Mouse (Mus musculus) E14TG2a.4 (cell line): ENCODE measurements around the gene Sh3d21.

ENCODE experiments used
- H3K27me3 ChIP-seq: 2 replicates; pipeline ENCODE4 v1.6.1; 2014; ENCODE audit warnings: low read length, control low read depth; ENCODE audit not compliant: insufficient read depth
- H3K36me3 ChIP-seq: 2 replicates; pipeline ENCODE4 v1.6.1; 2014; ENCODE audit warnings: low read length, control low read depth; ENCODE audit not compliant: insufficient read depth
- H3K4me1 ChIP-seq: replicated peaks from 2 replicates; pipeline ENCODE4 v1.6.1; 2014; ENCODE audit warnings: low read depth, low read length, control low read depth
- H3K4me3 ChIP-seq: replicated peaks from 2 replicates; pipeline ENCODE4 v1.5.1; 2014; ENCODE audit warnings: mild to moderate bottlenecking, low read length
- H3K9me3 ChIP-seq: 2 replicates; pipeline ENCODE4 v1.6.1; 2014; ENCODE audit warnings: low read length, control low read depth
- CTCF ChIP-seq: conservative IDR thresholded peaks from 2 replicates; pipeline ENCODE4 v1.5.1; 2014; ENCODE audit warnings: low read length
- NANOG ChIP-seq: IDR thresholded peaks from 2 replicates; pipeline ENCODE4 v1.6.1; 2014; ENCODE audit warnings: borderline replicate concordance, low read length, mixed read lengths
- POU5F1 ChIP-seq: IDR thresholded peaks from 2 replicates; pipeline ENCODE4 v1.6.1; 2014; ENCODE audit warnings: low read length, borderline replicate concordance

Sh3d21 gene

DNA sequence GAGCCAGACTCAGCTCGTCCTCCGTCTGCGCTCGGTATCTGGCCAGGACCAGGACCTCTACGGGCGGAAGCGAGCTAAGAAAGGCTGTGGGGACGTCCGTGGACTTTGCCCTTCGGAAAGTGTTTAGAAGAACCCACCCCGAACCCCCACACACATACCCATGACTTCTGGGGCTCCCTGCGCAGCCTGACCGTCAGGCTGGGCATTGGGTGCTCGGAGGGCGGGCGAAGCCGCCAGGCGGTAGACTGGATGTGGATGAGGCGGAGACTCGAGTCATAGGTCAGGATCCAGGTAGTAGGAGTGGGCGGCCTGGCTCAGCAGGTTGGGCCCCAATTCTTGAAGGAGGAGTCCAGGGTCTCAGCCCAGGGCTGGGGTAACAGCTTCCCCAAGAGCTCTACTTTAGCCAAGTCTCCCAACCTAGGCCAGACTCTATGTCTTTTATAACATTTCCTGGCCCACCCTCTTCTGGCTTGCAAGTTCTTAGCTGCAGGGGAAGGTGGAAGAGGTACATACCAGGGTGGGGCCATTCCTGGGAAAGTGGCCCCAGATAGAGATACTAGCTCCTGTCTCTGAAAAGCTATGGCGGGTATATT lies at the start of gene Sh3d21:
Gene Sh3d21, minus strand, starts transcription at position 425 of the 593 bp plus-strand sequence.
- Histone ChIP-seq H3K36me3 (peaks cover 36% of the 10 kb centered on the region), H3K4me3 (peak within 1 kb of the TSS; percentile 87), H3K27me3 (peaks cover 5% of the 10 kb centered on the region; the same call in 1 of the 2 replicates), H3K9me3 (no peaks in the 10 kb centered on the region), H3K4me1 (peaks cover 50% of the 10 kb centered on the region)
- no peak for TF ChIP-seq NANOG
- no peak for TF ChIP-seq CTCF
- TF ChIP-seq POU5F1, result no peak

DNA sequence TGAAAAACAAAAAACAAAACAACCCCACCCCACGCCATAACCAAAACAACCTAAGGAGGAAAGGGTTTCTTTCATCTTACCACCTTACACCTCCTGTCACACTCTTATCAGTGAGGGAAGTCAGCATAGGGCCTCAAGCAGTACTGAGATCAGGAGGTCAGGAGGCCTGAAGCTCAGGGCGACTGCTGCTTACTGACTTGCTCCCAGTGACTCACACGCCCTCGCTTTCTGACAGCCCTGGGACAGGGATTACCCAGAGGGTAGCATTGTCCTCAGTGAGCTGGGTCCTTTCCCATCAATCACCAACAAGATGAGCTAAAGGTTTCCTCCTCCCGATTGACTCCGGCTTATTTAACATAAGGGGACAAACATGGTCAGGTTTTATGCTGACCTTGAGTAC lies 43.8 kb upstream of the Sh3d21 start:
- peaks cover 33% of the 10 kb centered on the region for H3K4me1 ChIP-seq
- H3K9me3 ChIP-seq, result no peaks in the 10 kb centered on the region
- TF ChIP-seq NANOG (no peak), POU5F1 (no peak), CTCF (no peak)
- H3K27me3 ChIP-seq, result 0 out of 2 replicates have a peak, but pooled peaks cover 3% of the 10 kb centered on the region
- H3K4me3 ChIP-seq, result no peak overlapping the region
- no peaks in the 10 kb centered on the region for H3K36me3 ChIP-seq

GRCm38 (mm10) chr4:126205386-126205785 lies 42.1 kb upstream of the Sh3d21 start:
- no peak overlapping the region for H3K4me3 ChIP-seq
- 0 out of 2 replicates have a peak, but pooled peaks cover under 1% of the 10 kb centered on the region for H3K27me3 ChIP-seq
- H3K9me3 ChIP-seq, result no peaks in the 10 kb centered on the region
- peaks cover 41% of the 10 kb centered on the region for H3K4me1 ChIP-seq
- no peak for TF ChIP-seq CTCF
- TF ChIP-seq NANOG, result no peak
- TF ChIP-seq POU5F1, result no peak
- H3K36me3 ChIP-seq, result peaks cover 5% of the 10 kb centered on the region

- Histone ChIP-seq H3K36me3 (peaks cover 11% of the 10 kb centered on the region), H3K9me3 (no peaks in the 10 kb centered on the region), H3K4me1 (peaks cover 47% of the 10 kb centered on the region), H3K4me3 (0 out of 2 replicates have a peak overlapping the region, but pooled peaks have one; percentile 88), H3K27me3 (no peaks in the 10 kb centered on the region)
- TF ChIP-seq POU5F1 (no peak), CTCF (no peak), NANOG (no peak)
Observed at GRCm38 (mm10) chr4:126204661-126205230, 41.5 kb upstream of the Sh3d21 start.

- Histone ChIP-seq H3K4me3 (peak overlapping the region; percentile 88), H3K4me1 (peaks cover 55% of the 10 kb centered on the region), H3K36me3 (peaks cover 17% of the 10 kb centered on the region), H3K27me3 (no peaks in the 10 kb centered on the region), H3K9me3 (no peaks in the 10 kb centered on the region)
- TF ChIP-seq CTCF (no peak), NANOG (no peak), POU5F1 (no peak)
Observed at GRCm38 (mm10) chr4:126204016-126204415, 40.7 kb upstream of the Sh3d21 start.

DNA sequence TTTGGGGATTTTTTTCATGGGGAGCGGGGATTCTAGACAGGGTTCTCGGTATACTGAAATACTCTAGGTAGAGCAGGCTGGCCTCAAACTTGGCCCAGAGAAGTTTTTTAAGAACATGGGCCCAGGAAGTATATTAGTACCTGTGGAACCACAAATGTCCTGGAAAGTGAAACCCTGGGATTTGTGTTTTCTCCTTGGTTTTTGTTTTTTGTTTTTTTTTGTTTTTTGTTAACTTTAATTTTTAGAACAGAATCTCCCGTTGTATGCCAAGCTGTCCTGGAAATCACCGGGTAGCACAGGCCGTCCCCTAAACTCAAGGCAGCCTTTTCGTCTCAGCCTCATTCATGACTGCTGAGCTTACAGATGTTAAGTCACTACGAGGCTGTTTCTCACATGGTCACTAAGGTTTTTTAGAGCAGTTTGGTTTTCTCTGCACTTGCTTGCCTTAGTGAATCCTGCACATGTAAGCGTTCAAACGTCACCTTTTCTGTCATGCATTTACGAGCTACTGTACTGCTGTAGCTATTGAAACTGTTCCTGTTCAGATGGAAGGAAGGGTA lies 40.1 kb upstream of the Sh3d21 start:
- no peaks in the 10 kb centered on the region for H3K9me3 ChIP-seq
- peaks cover 61% of the 10 kb centered on the region for H3K4me1 ChIP-seq
- peaks cover 23% of the 10 kb centered on the region for H3K36me3 ChIP-seq
- H3K27me3 ChIP-seq, result no peaks in the 10 kb centered on the region
- no peak for TF ChIP-seq CTCF
- TF ChIP-seq POU5F1, result no peak
- no peak for TF ChIP-seq NANOG
- peak overlapping the region; percentile 88 for H3K4me3 ChIP-seq

DNA sequence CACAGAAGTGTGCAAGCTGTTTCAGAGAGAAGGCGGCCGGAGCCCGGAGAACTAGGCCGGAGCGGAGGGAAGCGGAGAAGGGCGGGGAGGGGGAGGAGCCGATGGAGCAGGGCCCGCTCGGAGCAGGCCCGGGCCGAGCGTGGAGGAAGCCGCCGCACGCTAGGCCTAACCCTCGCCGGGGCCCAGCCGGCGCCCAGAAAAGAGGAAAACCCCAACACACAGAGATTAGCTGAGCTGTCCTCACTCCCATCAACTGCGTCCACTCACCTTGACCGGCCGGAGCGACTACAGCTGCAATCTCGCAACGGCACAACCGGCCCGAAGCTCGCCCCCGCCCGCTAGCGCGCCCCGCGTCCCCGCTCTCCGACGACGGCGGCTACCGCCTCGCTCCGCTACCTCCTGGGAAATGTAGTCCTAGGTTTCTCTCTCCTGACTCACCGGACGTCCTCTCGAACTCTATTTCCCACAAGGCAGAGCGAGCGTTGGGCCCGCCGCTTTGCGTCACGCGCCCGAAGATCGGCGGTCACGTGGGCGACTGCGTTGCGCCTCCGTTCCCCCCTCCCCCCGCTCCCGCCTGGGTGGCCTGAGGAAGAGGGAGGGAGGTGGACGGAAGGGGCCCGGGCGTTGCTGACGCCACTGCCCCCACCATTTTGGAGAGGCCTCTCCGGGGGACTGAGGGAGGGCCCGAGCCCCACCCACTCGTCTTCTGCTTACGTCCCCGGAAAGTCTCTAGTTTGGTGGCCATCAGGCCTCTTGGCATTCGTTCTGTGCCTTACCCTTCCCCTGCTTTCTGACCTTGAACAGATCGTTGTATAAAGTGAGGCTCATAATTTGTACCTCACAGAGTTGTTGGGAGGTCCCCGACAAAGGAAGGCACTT lies 39.3 kb upstream of the Sh3d21 start, which contains the start of gene Thrap3:
Gene Thrap3, minus strand, starts transcription at position 458 of the 879 bp plus-strand sequence.
- H3K4me1 ChIP-seq, result peaks cover 68% of the 10 kb centered on the region
- TF ChIP-seq NANOG, result no peak; the same call in 1 of the 2 replicates
- no peak for TF ChIP-seq CTCF
- no peak for TF ChIP-seq POU5F1
- H3K27me3 ChIP-seq, result no peaks in the 10 kb centered on the region
- H3K9me3 ChIP-seq, result no peaks in the 10 kb centered on the region
- H3K4me3 ChIP-seq, result peak within 1 kb of the TSS; percentile 88
- peaks cover 30% of the 10 kb centered on the region for H3K36me3 ChIP-seq
